Mouse (Mus musculus): ENCODE results near the gene Troap.

- TF ChIP-seq CTCF (IDR thresholded peaks at IDR 0.05) (no peak), EP300 (IDR thresholded peaks at IDR 0.05) (no peak)
Observed at GRCm38 (mm10) chr15:99097840-99098492, 23.6 kb downstream of the Troap start.

All from lung, postnatal 0 days (tissue).